Mouse (Mus musculus): ENCODE measurements around the gene Llgl1.

GRCm38 (mm10) chr11:60706076-60706475 is 6.6 kb downstream of the Llgl1 start:
- no peak for TF ChIP-seq CTCF (IDR thresholded peaks at IDR 0.05; ENCODE audit: low read depth)
- no peak for TF ChIP-seq EP300 (IDR thresholded peaks at IDR 0.05; ENCODE audit: low read depth)

All from liver, postnatal 0 days (tissue).